Mouse (Mus musculus) E14TG2a.4 (cell line): ENCODE data around the gene Tnnt2.

Source experiments
- CTCF ChIP-seq: conservative IDR thresholded peaks from 2 replicates; pipeline ENCODE4 v1.5.1; 2014; ENCODE audit warnings: low read length
- NANOG ChIP-seq: IDR thresholded peaks from 2 replicates; pipeline ENCODE4 v1.6.1; 2014; ENCODE audit warnings: borderline replicate concordance, low read length, mixed read lengths

- TF ChIP-seq CTCF (no peak), NANOG (no peak)
Measured at GRCm38 (mm10) chr1:135812205-135812604, 23.9 kb upstream of the Tnnt2 start.
